Mouse (Mus musculus): ENCODE data around the gene Csf2rb. TPM values are rescaled to one million over a fixed set of nuclear protein-coding genes. Genes with fewer than 3 reads are reported as not detected.
A peak's percentile ranks its signal among the peaks of the same experiment; 100 is the strongest.
"Not testable (repeated sequence)": the region's sequence is repeated elsewhere in the genome, so short reads cannot be mapped to it uniquely, and the experiment has no call there.

Csf2rb gene
- polyA plus RNA-seq, 1 experiment from 2014 or later = 9.5 TPM

- H3K36me3 ChIP-seq (ENCODE audit: control insufficient read depth, insufficient read depth, low read length) = no peaks in the 10 kb centered on the region
- no peaks in the 10 kb centered on the region; the same call in 1 of the 2 replicates for H3K27me3 ChIP-seq (replicated peaks; ENCODE audit: control insufficient read depth, insufficient read depth, low read length)
- no peak overlapping the region for H3K27ac ChIP-seq (ENCODE audit: low read depth, low read length)
- H3K9ac ChIP-seq (ENCODE audit: low read depth, low read length) = no peak overlapping the region
- H3K4me2 ChIP-seq = no peak overlapping the region
- no peaks in the 10 kb centered on the region for H3K9me3 ChIP-seq (ENCODE audit: control insufficient read depth, low read length)
- 60% methylated on average over 5 of the region's 5 CpGs for WGBS
- DNase-seq (ENCODE audit: low spot score) (no peak), ATAC-seq (replicated peaks; ENCODE audit: low FRiP score) (no peak)
- H3K4me1 ChIP-seq (replicated peaks; ENCODE audit: control insufficient read depth, insufficient read depth, low read length) = no peaks in the 10 kb centered on the region; the same call in 1 of the 2 replicates
- H3K4me3 ChIP-seq (ENCODE audit: low read depth, low read length) = no peak overlapping the region
Observed at GRCm38 (mm10) chr15:78331523-78332340, 6.2 kb downstream of the Csf2rb start.

GRCm38 (mm10) chr15:78332981-78333380, 7.4 kb downstream of the Csf2rb start:
- no peaks in the 10 kb centered on the region for H3K36me3 ChIP-seq (ENCODE audit: control insufficient read depth, insufficient read depth, low read length)
- no peak for ATAC-seq (replicated peaks; ENCODE audit: low FRiP score)
- H3K27ac ChIP-seq (ENCODE audit: low read depth, low read length) = no peak overlapping the region
- no peak overlapping the region for H3K4me2 ChIP-seq
- H3K27me3 ChIP-seq (replicated peaks; ENCODE audit: control insufficient read depth, insufficient read depth, low read length) = no peaks in the 10 kb centered on the region; the same call in 1 of the 2 replicates
- DNase-seq (ENCODE audit: low spot score) = no peak
- no peak overlapping the region for H3K4me3 ChIP-seq (ENCODE audit: low read depth, low read length)
- no peaks in the 10 kb centered on the region for H3K9me3 ChIP-seq (ENCODE audit: control insufficient read depth, low read length)
- 75% methylated on average over 6 of the region's 6 CpGs for WGBS
- no peak overlapping the region for H3K9ac ChIP-seq (ENCODE audit: low read depth, low read length)
- H3K4me1 ChIP-seq (replicated peaks; ENCODE audit: control insufficient read depth, insufficient read depth, low read length) = no peaks in the 10 kb centered on the region; the same call in 1 of the 2 replicates

- no peak overlapping the region for H3K9ac ChIP-seq (ENCODE audit: low read depth, low read length)
Observed at GRCm38 (mm10) chr15:78334380-78334779, 8.8 kb downstream of the Csf2rb start.

GRCm38 (mm10) chr15:78339627-78340423, 14.3 kb downstream of the Csf2rb start:
- peak; percentile 42 for DNase-seq (ENCODE audit: low spot score)
- peak; percentile 76 for ATAC-seq (replicated peaks; ENCODE audit: low FRiP score)
- not testable (repeated sequence) for H3K4me2 ChIP-seq

More at GRCm38 (mm10) chr15:78334380-78334779, 8.8 kb downstream of the Csf2rb start:
- no peaks in the 10 kb centered on the region; the same call in 1 of the 2 replicates for H3K27me3 ChIP-seq (replicated peaks; ENCODE audit: control insufficient read depth, insufficient read depth, low read length)
- no peak overlapping the region for H3K4me3 ChIP-seq (ENCODE audit: low read depth, low read length)
- 83% methylated on average over 3 of the region's 3 CpGs for WGBS
- H3K4me2 ChIP-seq = no peak overlapping the region
- DNase-seq (ENCODE audit: low spot score) (no peak), ATAC-seq (replicated peaks; ENCODE audit: low FRiP score) (no peak)
- no peaks in the 10 kb centered on the region for H3K9me3 ChIP-seq (ENCODE audit: control insufficient read depth, low read length)
- no peak overlapping the region for H3K27ac ChIP-seq (ENCODE audit: low read depth, low read length)
- no peaks in the 10 kb centered on the region; the same call in 1 of the 2 replicates for H3K4me1 ChIP-seq (replicated peaks; ENCODE audit: control insufficient read depth, insufficient read depth, low read length)
- no peaks in the 10 kb centered on the region for H3K36me3 ChIP-seq (ENCODE audit: control insufficient read depth, insufficient read depth, low read length)

GRCm38 (mm10) chr15:78340919-78341318, 15.4 kb downstream of the Csf2rb start:
- not testable (repeated sequence) for H3K27me3 ChIP-seq (replicated peaks; ENCODE audit: control insufficient read depth, insufficient read depth, low read length); H3K9ac ChIP-seq (ENCODE audit: low read depth, low read length); H3K36me3 ChIP-seq (ENCODE audit: control insufficient read depth, insufficient read depth, low read length); H3K4me2 ChIP-seq; DNase-seq (ENCODE audit: low spot score); H3K27ac ChIP-seq (ENCODE audit: low read depth, low read length); H3K9me3 ChIP-seq (ENCODE audit: control insufficient read depth, low read length); H3K4me1 ChIP-seq (replicated peaks; ENCODE audit: control insufficient read depth, insufficient read depth, low read length); ATAC-seq (replicated peaks; ENCODE audit: low FRiP score); H3K4me3 ChIP-seq (ENCODE audit: low read depth, low read length)
- 70% methylated on average over 6 of the region's 7 CpGs for whole genome bisulfite sequencing

More at GRCm38 (mm10) chr15:78339627-78340423, 14.3 kb downstream of the Csf2rb start:
- not testable (repeated sequence) for H3K4me3 ChIP-seq (ENCODE audit: low read depth, low read length); H3K9me3 ChIP-seq (ENCODE audit: control insufficient read depth, low read length); H3K27me3 ChIP-seq (replicated peaks; ENCODE audit: control insufficient read depth, insufficient read depth, low read length); H3K4me1 ChIP-seq (replicated peaks; ENCODE audit: control insufficient read depth, insufficient read depth, low read length); H3K9ac ChIP-seq (ENCODE audit: low read depth, low read length); H3K27ac ChIP-seq (ENCODE audit: low read depth, low read length); H3K36me3 ChIP-seq (ENCODE audit: control insufficient read depth, insufficient read depth, low read length)
- WGBS = 26% methylated on average over 7 of the region's 7 CpGs

- H3K27ac ChIP-seq (ENCODE audit: low read depth, low read length) = no peak overlapping the region
- no peaks in the 10 kb centered on the region for H3K4me1 ChIP-seq (replicated peaks; ENCODE audit: control insufficient read depth, insufficient read depth, low read length)
- DNase-seq (ENCODE audit: low spot score) (no peak), ATAC-seq (replicated peaks; ENCODE audit: low FRiP score) (no peak)
- H3K36me3 ChIP-seq (ENCODE audit: control insufficient read depth, insufficient read depth, low read length) = no peaks in the 10 kb centered on the region
- H3K9me3 ChIP-seq (ENCODE audit: control insufficient read depth, low read length) = no peaks in the 10 kb centered on the region
- H3K4me2 ChIP-seq = no peak overlapping the region
- no peak overlapping the region for H3K9ac ChIP-seq (ENCODE audit: low read depth, low read length)
- no peaks in the 10 kb centered on the region for H3K27me3 ChIP-seq (replicated peaks; ENCODE audit: control insufficient read depth, insufficient read depth, low read length)
- WGBS = 23% methylated on average over 1 of the region's 1 CpGs
- H3K4me3 ChIP-seq (ENCODE audit: low read depth, low read length) = no peak overlapping the region
Observed at GRCm38 (mm10) chr15:78343683-78344082, 18.1 kb downstream of the Csf2rb start.

GRCm38 (mm10) chr15:78344567-78344966, 19.0 kb downstream of the Csf2rb start:
- H3K36me3 ChIP-seq (ENCODE audit: control insufficient read depth, insufficient read depth, low read length) = no peaks in the 10 kb centered on the region
- WGBS = 83% methylated on average over 3 of the region's 3 CpGs
- no peaks in the 10 kb centered on the region for H3K9me3 ChIP-seq (ENCODE audit: control insufficient read depth, low read length)
- H3K27ac ChIP-seq (ENCODE audit: low read depth, low read length) = no peak overlapping the region
- H3K4me1 ChIP-seq (replicated peaks; ENCODE audit: control insufficient read depth, insufficient read depth, low read length) = no peaks in the 10 kb centered on the region
- no peak overlapping the region for H3K4me3 ChIP-seq (ENCODE audit: low read depth, low read length)
- H3K27me3 ChIP-seq (replicated peaks; ENCODE audit: control insufficient read depth, insufficient read depth, low read length) = no peaks in the 10 kb centered on the region
- no peak overlapping the region for H3K4me2 ChIP-seq
- DNase-seq (ENCODE audit: low spot score) (no peak), ATAC-seq (replicated peaks; ENCODE audit: low FRiP score) (no peak)
- no peak overlapping the region for H3K9ac ChIP-seq (ENCODE audit: low read depth, low read length)

- 53% methylated on average over 3 of the region's 3 CpGs for whole genome bisulfite sequencing
- Histone ChIP-seq H3K36me3 (ENCODE audit: control insufficient read depth, insufficient read depth, low read length) (no peaks in the 10 kb centered on the region), H3K4me3 (ENCODE audit: low read depth, low read length) (no peak overlapping the region), H3K27ac (ENCODE audit: low read depth, low read length) (no peak overlapping the region), H3K9ac (ENCODE audit: low read depth, low read length) (no peak overlapping the region), H3K9me3 (ENCODE audit: control insufficient read depth, low read length) (no peaks in the 10 kb centered on the region), H3K4me2 (no peak overlapping the region), H3K27me3 (replicated peaks; ENCODE audit: control insufficient read depth, insufficient read depth, low read length) (no peaks in the 10 kb centered on the region), H3K4me1 (replicated peaks; ENCODE audit: control insufficient read depth, insufficient read depth, low read length) (no peaks in the 10 kb centered on the region)
- no peak for DNase-seq (ENCODE audit: low spot score)
- no peak for ATAC-seq (replicated peaks; ENCODE audit: low FRiP score)
Observed at GRCm38 (mm10) chr15:78351586-78352165, 26.1 kb downstream of the Csf2rb start.
